Mouse (Mus musculus) midbrain, embryonic 10.5 days (tissue): Measurements from ENCODE around the gene Wfs1. TPM values are rescaled to one million over a fixed set of nuclear protein-coding genes. Genes with fewer than 3 reads are reported as not detected.
A peak's percentile ranks its signal among the peaks of the same experiment; 100 is the strongest.
"Not testable (repeated sequence)": the region's sequence is repeated elsewhere in the genome, so short reads cannot be mapped to it uniquely, and the experiment has no call there.

Source experiments
- DNase-seq: peaks from one replicate; pipeline ENCODE4 v3.0.0-alpha.2; 2017; ENCODE audit warnings: low spot score
- H3K27ac ChIP-seq: fragments of 300-500 bp; sonication (generic); replicated peaks from 2 replicates; pipeline ENCODE4 v1.5.1; 2016; ENCODE audit warnings: mild to moderate bottlenecking
- H3K27me3 ChIP-seq: fragments of 300-500 bp; sonication (generic); 2 replicates; pipeline ENCODE4 v1.6.1; 2016; ENCODE audit warnings: low read depth, mild to moderate bottlenecking; ENCODE audit not compliant: poor library complexity, severe bottlenecking
- H3K36me3 ChIP-seq: fragments of 300-500 bp; sonication (generic); 2 replicates; pipeline ENCODE4 v1.6.1; 2016; ENCODE audit warnings: mild to moderate bottlenecking, moderate library complexity
- H3K4me1 ChIP-seq: fragments of 300-500 bp; sonication (generic); 2 replicates; pipeline ENCODE4 v1.6.1; 2016
- H3K4me3 ChIP-seq: fragments of 300-500 bp; sonication (generic); 2 replicates; pipeline ENCODE4 v1.5.1; 2016; ENCODE audit warnings: mild to moderate bottlenecking, moderate library complexity
- H3K9me3 ChIP-seq: fragments of 300-500 bp; sonication (generic); replicated peaks from 2 replicates; pipeline ENCODE4 v1.6.1; 2016; ENCODE audit warnings: mild to moderate bottlenecking
- WGBS: fragments of 180-500 bp; shearing (Covaris S2); methylation state at CpG from one replicate; pipeline ENCODE4 v1.1.7; 2016; 5-methylcytosine and 5-hydroxymethylcytosine counted together
- polyA plus RNA-seq: library from polyadenylated mRNA; unstranded; fragments of >200 nt; fragmentation: Nextera tagmentation; extraction: Ambion mirVana; gene quantifications from 2 replicates; pipeline ENCODE4 v1.2.1, GENCODE M21; 2016

The Wfs1 gene
- polyA plus RNA-seq, 1 experiment from 2014 or later = 8.9 TPM

DNA sequence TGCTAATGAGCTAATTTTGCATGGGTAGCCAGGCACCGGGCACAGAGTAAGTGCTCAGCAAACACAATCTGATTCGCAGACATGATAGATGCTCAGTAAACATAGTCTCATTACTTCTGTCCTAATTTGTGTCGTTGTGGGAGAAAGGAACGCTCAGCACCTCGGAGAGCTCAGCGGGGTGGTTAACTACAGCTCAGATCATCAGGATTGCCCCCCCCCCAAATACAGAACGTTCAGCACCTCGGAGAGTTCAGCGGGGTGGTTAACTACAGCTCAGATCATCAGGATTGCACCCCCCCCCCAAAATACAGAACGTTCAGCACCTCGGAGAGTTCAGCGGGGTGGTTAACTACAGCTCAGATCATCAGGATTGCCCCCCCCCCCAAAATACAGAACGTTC is 20.8 kb upstream of the Wfs1 start:
- peaks cover 14% of the 10 kb centered on the region; the same call in 1 of the 2 replicates for H3K9me3 ChIP-seq
- 28% methylated on average over 13 of the region's 13 CpGs for WGBS
- not testable (repeated sequence) for H3K4me3 ChIP-seq, H3K27ac ChIP-seq, H3K27me3 ChIP-seq, H3K36me3 ChIP-seq, DNase-seq, H3K4me1 ChIP-seq

GRCm38 (mm10) chr5:37002001-37002400 is 13.0 kb upstream of the Wfs1 start:
- Histone ChIP-seq H3K9me3 (0 out of 2 replicates have a peak, but pooled peaks cover 5% of the 10 kb centered on the region), H3K36me3 (no peaks in the 10 kb centered on the region), H3K4me1 (peaks cover 11% of the 10 kb centered on the region), H3K4me3 (no peak overlapping the region), H3K27me3 (no peaks in the 10 kb centered on the region), H3K27ac (no peak overlapping the region)
- 64% methylated on average over 2 of the region's 2 CpGs for WGBS
- DNase-seq = peak; percentile 55

- H3K27ac ChIP-seq = no peak overlapping the region
- DNase-seq = no peak
- 81% methylated on average over 9 of the region's 9 CpGs for WGBS
- H3K36me3 ChIP-seq = no peaks in the 10 kb centered on the region
- no peaks in the 10 kb centered on the region for H3K27me3 ChIP-seq
- no peak overlapping the region for H3K4me3 ChIP-seq
- 0 out of 2 replicates have a peak, but pooled peaks cover 5% of the 10 kb centered on the region for H3K9me3 ChIP-seq
- peaks cover 11% of the 10 kb centered on the region for H3K4me1 ChIP-seq
These were observed 12.0 kb upstream of the Wfs1 start for GRCm38 (mm10) chr5:37001002-37001401.

- H3K9me3 ChIP-seq = 0 out of 2 replicates have a peak, but pooled peaks cover 5% of the 10 kb centered on the region
- peaks cover 11% of the 10 kb centered on the region for H3K4me1 ChIP-seq
- H3K27me3 ChIP-seq = no peaks in the 10 kb centered on the region
- no peaks in the 10 kb centered on the region for H3K36me3 ChIP-seq
- DNase-seq = no peak
- H3K27ac ChIP-seq = no peak overlapping the region
- WGBS = 43% methylated on average over 5 of the region's 5 CpGs
- no peak overlapping the region for H3K4me3 ChIP-seq
These were observed 9.0 kb upstream of the Wfs1 start for GRCm38 (mm10) chr5:36997996-36998395.

DNA sequence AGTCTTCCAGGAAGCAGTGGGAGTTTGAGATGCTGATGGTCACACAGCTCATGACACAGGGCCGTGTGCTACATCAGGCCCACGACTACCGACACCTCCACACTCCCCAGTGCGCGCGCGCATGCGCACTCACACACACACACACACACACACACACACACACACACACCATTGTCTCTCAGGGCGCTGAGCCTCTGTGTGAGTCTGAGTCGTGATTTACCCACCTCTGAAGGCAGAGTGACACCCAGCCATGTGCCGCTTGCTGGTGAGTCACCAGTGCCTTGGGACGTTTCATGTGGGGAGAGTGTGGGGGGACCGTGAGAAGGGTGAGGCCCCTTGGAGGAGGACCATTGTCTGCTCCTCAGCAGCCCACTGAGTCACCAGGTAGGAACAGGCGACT is 7.4 kb upstream of the Wfs1 start:
- DNase-seq = no peak
- Histone ChIP-seq H3K27ac (no peak overlapping the region), H3K27me3 (no peaks in the 10 kb centered on the region), H3K9me3 (0 out of 2 replicates have a peak, but pooled peaks cover 5% of the 10 kb centered on the region), H3K4me1 (peaks cover 11% of the 10 kb centered on the region), H3K36me3 (no peaks in the 10 kb centered on the region), H3K4me3 (no peak overlapping the region)
- WGBS = 94% methylated on average over 14 of the region's 14 CpGs

DNA sequence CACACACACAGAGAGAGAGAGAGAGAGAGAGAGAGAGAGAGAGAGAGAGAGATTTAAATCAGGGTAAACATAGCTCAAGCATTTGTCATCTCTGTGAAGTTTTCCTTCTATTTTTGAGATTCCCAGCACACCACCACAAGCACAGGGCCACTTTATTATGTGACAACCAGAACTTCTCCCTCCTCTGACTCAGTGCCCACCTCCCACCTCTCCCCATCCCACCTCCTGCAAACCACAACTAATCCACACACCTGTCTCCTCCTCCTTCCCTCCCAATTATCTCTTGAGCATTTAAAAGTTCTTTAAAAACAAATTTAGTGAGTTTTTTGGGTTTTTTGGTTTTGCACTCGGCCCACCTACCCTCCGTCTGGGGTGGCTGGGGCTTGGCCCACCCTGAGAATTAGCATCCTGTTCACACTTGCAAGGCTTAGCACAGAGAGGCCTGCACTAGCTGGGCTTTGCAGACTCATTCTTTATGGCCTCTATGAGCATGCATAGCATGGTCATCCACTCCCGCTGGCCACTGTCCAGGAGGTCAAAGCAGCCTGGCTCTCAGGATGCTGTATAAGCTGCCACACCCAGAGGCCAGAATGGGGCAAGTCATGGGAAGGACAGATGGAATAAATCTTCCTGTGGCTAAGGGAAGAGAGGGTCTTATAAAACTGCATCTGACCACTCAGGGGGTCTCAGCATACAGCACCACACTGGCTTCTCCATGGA is 1.8 kb upstream of the Wfs1 start:
- no peak overlapping the region for H3K27ac ChIP-seq
- no peaks in the 10 kb centered on the region for H3K36me3 ChIP-seq
- H3K27me3 ChIP-seq = peaks cover 20% of the 10 kb centered on the region
- H3K9me3 ChIP-seq = no peaks in the 10 kb centered on the region
- H3K4me3 ChIP-seq = no peak overlapping the region
- WGBS = 83% methylated on average over 3 of the region's 3 CpGs
- H3K4me1 ChIP-seq = peaks cover 28% of the 10 kb centered on the region
- DNase-seq = no peak

DNA sequence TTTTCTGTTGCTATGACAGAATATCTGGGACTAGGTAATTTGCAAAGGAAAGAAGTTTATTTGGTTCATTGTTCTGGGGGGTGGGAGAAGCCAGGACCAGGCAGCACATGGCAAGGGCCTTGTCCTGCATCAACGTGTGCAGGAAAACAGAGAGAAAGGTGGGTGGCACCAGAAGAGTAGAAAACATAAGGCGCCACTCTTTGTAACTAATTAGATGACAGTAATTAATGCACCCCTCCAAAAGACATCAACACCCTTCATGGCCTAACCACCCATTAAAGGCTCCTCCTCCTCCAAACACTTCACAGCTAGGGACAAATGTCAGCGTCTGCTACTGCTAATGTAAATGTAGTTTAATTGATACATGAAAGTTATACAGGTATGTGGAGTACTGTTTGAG is 1.2 kb upstream of the Wfs1 start:
- Histone ChIP-seq H3K27ac (no peak overlapping the region), H3K4me1 (peaks cover 28% of the 10 kb centered on the region), H3K27me3 (peaks cover 20% of the 10 kb centered on the region), H3K9me3 (no peaks in the 10 kb centered on the region), H3K36me3 (no peaks in the 10 kb centered on the region), H3K4me3 (no peak overlapping the region)
- 69% methylated on average over 3 of the region's 3 CpGs for WGBS
- no peak for DNase-seq

DNA sequence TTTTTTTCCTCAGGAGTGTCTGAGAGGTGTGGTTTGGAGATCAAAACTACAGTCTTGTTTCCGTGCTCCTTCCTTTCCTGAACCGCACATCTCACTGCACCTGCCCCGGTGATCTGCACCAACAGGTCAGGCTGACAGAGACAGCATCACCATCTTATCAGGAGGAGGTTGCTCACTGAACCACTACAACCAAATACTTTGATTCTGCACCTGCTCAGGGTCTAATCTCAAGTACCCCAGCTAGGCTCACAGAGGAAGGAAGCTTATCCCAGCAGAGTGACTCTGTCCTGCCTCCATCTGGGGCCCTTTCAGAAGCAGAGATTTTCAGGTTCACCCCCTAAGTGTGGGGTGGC is 596 bp upstream of the Wfs1 start:
- DNase-seq = no peak
- H3K4me3 ChIP-seq = peak overlapping the region; percentile 87

DNA sequence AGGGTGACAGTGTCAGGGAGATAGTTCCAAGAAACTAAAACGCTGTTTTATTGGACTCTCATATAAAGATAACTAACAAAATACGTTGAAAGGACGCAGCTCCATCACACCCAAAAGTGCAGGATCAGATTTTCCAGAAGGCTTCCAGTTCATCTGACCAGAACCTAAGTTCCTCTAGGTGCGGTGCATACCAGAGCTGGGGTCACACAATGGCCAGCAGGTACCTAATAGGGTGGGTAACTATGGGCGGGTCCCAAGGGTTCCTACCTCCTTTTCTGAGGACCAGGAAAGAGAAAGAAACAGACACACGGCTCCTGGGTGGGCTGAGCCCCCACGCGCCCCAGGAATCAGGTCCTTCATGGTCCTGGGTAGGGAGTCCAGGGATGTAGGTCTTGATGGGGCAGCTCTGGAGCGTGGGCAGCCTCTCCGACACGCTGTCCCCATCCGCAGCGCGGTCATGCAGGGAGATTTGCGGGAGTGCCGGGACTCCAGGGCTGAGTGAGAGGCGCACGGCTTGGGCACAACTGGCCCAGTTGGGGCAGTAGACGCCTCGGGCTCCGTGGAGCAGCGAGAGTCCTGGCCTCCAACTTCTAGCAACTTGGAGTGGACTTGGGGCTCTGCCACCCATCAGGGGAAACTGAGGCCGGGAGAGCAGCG is 753 bp downstream of the Wfs1 start:
- Histone ChIP-seq H3K36me3 (no peaks in the 10 kb centered on the region), H3K27ac (peak overlapping the region; percentile 80), H3K4me3 (peak overlapping the region; percentile 87), H3K27me3 (peaks cover 20% of the 10 kb centered on the region), H3K9me3 (no peaks in the 10 kb centered on the region), H3K4me1 (peaks cover 28% of the 10 kb centered on the region)
- 14% methylated on average over 24 of the region's 24 CpGs for WGBS
- DNase-seq = no peak

More for the DNA sequence above, 596 bp upstream of the Wfs1 start:
- Histone ChIP-seq H3K27me3 (peaks cover 20% of the 10 kb centered on the region), H3K9me3 (no peaks in the 10 kb centered on the region), H3K36me3 (no peaks in the 10 kb centered on the region), H3K27ac (peak overlapping the region; percentile 80; the same call in 1 of the 2 replicates), H3K4me1 (peaks cover 28% of the 10 kb centered on the region)
- WGBS = 4% methylated on average over 3 of the region's 3 CpGs

DNA sequence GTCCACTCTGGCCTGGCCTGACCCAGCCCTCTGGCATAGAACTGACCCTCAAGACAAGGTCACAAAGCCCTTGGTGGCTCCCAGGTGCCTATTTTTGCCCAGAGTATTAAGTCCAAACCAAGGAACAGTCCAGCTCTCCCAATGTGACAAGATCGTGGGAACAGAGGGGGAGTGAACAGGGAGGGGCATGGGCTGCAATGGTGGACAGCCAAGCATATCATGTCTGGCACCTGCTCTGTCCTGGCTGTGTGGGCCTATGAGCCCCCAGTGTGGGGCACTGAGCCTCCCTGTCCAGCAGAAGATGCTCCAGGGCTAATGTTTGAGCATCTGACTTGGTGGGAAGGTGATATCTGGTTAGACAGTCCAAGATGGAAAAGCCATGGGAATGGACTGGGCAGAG is 2.4 kb downstream of the Wfs1 start:
- H3K4me3 ChIP-seq = no peak overlapping the region
- peaks cover 20% of the 10 kb centered on the region for H3K27me3 ChIP-seq
- H3K4me1 ChIP-seq = peaks cover 37% of the 10 kb centered on the region
- 74% methylated on average over 1 of the region's 1 CpGs for WGBS
- H3K9me3 ChIP-seq = no peaks in the 10 kb centered on the region
- no peak overlapping the region for H3K27ac ChIP-seq
- DNase-seq = no peak
- H3K36me3 ChIP-seq = 0 out of 2 replicates have a peak, but pooled peaks cover 2% of the 10 kb centered on the region

- DNase-seq = no peak
- peak overlapping the region; percentile 61 for H3K27ac ChIP-seq
- 67% methylated on average over 4 of the region's 4 CpGs for WGBS
These were observed 6.7 kb downstream of the Wfs1 start for GRCm38 (mm10) chr5:36982271-36982670.

GRCm38 (mm10) chr5:36979631-36980030 is 9.4 kb downstream of the Wfs1 start:
- Histone ChIP-seq H3K27me3 (no peaks in the 10 kb centered on the region), H3K27ac (no peak overlapping the region), H3K4me3 (no peak overlapping the region), H3K9me3 (no peaks in the 10 kb centered on the region), H3K4me1 (peaks cover 16% of the 10 kb centered on the region), H3K36me3 (peaks cover 28% of the 10 kb centered on the region; the same call in 1 of the 2 replicates)
- WGBS = 91% methylated on average over 7 of the region's 7 CpGs
- DNase-seq = no peak

More at GRCm38 (mm10) chr5:36982271-36982670, 6.7 kb downstream of the Wfs1 start:
- H3K27me3 ChIP-seq = peaks cover 3% of the 10 kb centered on the region
- H3K36me3 ChIP-seq = peaks cover 16% of the 10 kb centered on the region; the same call in 1 of the 2 replicates
- H3K4me3 ChIP-seq = no peak overlapping the region
- H3K4me1 ChIP-seq = peaks cover 19% of the 10 kb centered on the region
- H3K9me3 ChIP-seq = no peaks in the 10 kb centered on the region

DNA sequence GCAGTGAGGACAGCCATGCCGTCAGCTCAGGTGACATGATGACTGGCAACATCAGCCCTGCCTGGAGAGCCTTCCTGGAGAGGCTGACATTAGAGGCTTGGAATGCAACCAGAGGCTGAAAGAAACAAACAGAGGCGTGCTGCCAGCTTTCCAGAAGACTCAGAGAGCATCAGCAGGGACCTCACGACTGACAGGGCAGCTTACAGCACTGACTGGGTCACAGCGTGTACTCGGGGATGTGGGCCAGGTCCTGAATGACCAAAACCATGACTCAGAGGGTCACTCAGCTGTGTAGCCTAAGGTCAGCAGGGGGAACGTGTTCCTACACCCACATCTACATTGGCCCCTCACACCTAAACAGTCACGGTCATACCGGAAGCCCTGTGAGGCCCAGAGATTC is 10.0 kb downstream of the Wfs1 start:
- Histone ChIP-seq H3K4me1 (peaks cover 16% of the 10 kb centered on the region), H3K27ac (no peak overlapping the region), H3K36me3 (peaks cover 28% of the 10 kb centered on the region; the same call in 1 of the 2 replicates), H3K4me3 (no peak overlapping the region), H3K9me3 (no peaks in the 10 kb centered on the region), H3K27me3 (no peaks in the 10 kb centered on the region)
- no peak for DNase-seq
- 90% methylated on average over 8 of the region's 8 CpGs for WGBS
